ENCODE assay signal across 8 mouse cellular contexts in genomic region chr16:93906156-93907014, GRCm38 (mm10). TPM values are rescaled to one million over a fixed set of nuclear protein-coding genes. Genes with fewer than 3 reads are reported as not detected.
A peak's percentile ranks its signal among the peaks of the same experiment; 100 is the strongest.
DNase-seq lines count a peak whose midpoint lies in the region; ATAC-seq and TF ChIP-seq lines count a peak whose summit lies in the region.
"Had no signal": no experiment of that assay in that cellular context is flagged by ENCODE, and none has a peak within 500 bp of the region (broad histone marks: within the 10 kb centered on the region; RNA-seq: fewer than 3 reads in every experiment).

No protein-coding gene starts in this region.

- ATAC-seq in lung, embryonic 15.5 days (ENCODE audit: borderline replicate concordance, extremely low read depth, low FRiP score, low TSS enrichment), result peak; percentile 41; the same call in 1 of the 2 replicates

- no peaks in the 10 kb centered on the region for H3K27me3 ChIP-seq in lung, embryonic 15.5 days
- H3K27me3 ChIP-seq: limb, embryonic 12.5 days had no signal

- H3K4me1 ChIP-seq in embryonic fibroblast, embryonic 13.5 days (ENCODE audit: control insufficient read depth, insufficient read depth, low read length), result 0 out of 2 replicates have a peak, but pooled peaks cover 2% of the 10 kb centered on the region
- H3K4me1 ChIP-seq in lung, embryonic 15.5 days, result no peaks in the 10 kb centered on the region

- H3K4me3 ChIP-seq in embryonic fibroblast, embryonic 13.5 days (ENCODE audit: insufficient read depth, low read length), result no peak overlapping the region
- no peak overlapping the region for H3K4me3 ChIP-seq in lung, embryonic 15.5 days
- H3K4me3 ChIP-seq: limb, embryonic 12.5 days had no signal

- no peak overlapping the region for H3K4me2 ChIP-seq in lung, embryonic 15.5 days
- H3K4me2 ChIP-seq: limb, embryonic 12.5 days had no signal

- 55% methylated on average over 11 of the region's 11 CpGs for WGBS in lung, embryonic 15.5 days

- H3K9me3 ChIP-seq in lung, embryonic 15.5 days, result no peaks in the 10 kb centered on the region
- H3K9me3 ChIP-seq: limb, embryonic 12.5 days had no signal

- H3K27ac ChIP-seq in embryonic fibroblast, embryonic 13.5 days (ENCODE audit: insufficient read depth, low read length), result no peak overlapping the region
- H3K27ac ChIP-seq in lung, embryonic 15.5 days, result no peak overlapping the region
- H3K27ac ChIP-seq: limb, embryonic 12.5 days had no signal

- H3K9ac ChIP-seq in lung, embryonic 15.5 days, result no peak overlapping the region
- H3K9ac ChIP-seq: limb, embryonic 12.5 days had no signal

- no peak for TF ChIP-seq POLR2A in embryonic fibroblast, embryonic 13.5 days (IDR thresholded peaks at IDR 0.05; ENCODE audit: low read depth, low read length)

- DNase-seq in MN1 (ENCODE audit: low spot score), result peak; percentile 59
- DNase-seq in brain, adult 2 months (ENCODE audit: low read depth, low spot score), result peak; percentile 75
- DNase-seq in heart, postnatal 4 days, result peak; percentile 73
- DNase-seq in layer of hippocampus, adult 11-12 months (ENCODE audit: low spot score), result peak; percentile 71
- DNase-seq in retina, postnatal 7 days (ENCODE audit: low read depth, low spot score), result peak; percentile 55

- TF ChIP-seq CTCF in embryonic fibroblast, embryonic 13.5 days (IDR thresholded peaks at IDR 0.05; ENCODE audit: borderline replicate concordance, insufficient read depth, low read length), result peak; percentile 95

- H3K36me3 ChIP-seq in lung, embryonic 15.5 days, result peaks cover 19% of the 10 kb centered on the region

RNA-seq across cellular contexts. Expression of gene Chaf1b, which starts 22.7 kb away (rescaled TPM):
- 15.0 and 19.3 TPM in 2 replicates for polyA plus RNA-seq in embryonic fibroblast, embryonic 13.5 days (2011; ENCODE audit: insufficient read length, low read depth, missing spikeins)
- 10 to 100 TPM; 22.8 to 25.2 TPM for total RNA-seq in heart, postnatal 4 days (2021)
- 80.1 and 81.8 TPM in 2 replicates for polyA plus RNA-seq in lung, embryonic 15.5 days (2015; fragmentation: Nextera tagmentation; extraction: Ambion mirVana)
